Mouse (Mus musculus): ENCODE measurements around the gene Patl2. TPM values are rescaled to one million over a fixed set of nuclear protein-coding genes. Genes with fewer than 3 reads are reported as not detected.
A peak's percentile ranks its signal among the peaks of the same experiment; 100 is the strongest.
"Not testable (repeated sequence)": the region's sequence is repeated elsewhere in the genome, so short reads cannot be mapped to it uniquely, and the experiment has no call there.

Gene Patl2
- total RNA-seq (2021) = not detected
- long read RNA-seq, experiment 1 = 0 reads
- long read RNA-seq, experiment 2 = 0 reads

DNA sequence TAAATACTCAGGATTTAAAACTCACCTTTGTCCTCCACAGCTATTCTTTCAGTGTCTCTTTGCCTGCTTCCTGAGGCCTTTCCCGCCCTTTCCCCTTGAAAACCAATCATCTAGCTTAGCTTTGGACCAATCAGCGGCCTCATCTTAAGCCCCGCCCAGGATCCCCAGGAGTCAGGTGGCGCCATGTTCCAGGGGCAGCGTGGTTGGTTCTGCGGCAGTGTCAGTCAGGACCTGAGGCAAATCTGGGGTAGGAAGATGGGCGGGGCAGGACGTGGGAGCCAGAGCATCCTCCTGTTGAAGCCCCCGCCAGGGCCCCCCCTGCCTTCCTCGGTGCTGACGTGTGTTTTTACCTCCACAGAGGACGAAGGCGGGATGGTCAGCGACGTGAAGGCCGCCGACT, at the start of gene Patl2, which contains the start of gene Terb2:
Patl2 (minus strand) TSS at position 84 of the 400 bp plus-strand sequence.
Terb2 (plus strand) TSS at position 167 of the 400 bp plus-strand sequence.
- intact Hi-C loops (cut with DNase I) = no loop called here
- no peak for DNase-seq

DNA sequence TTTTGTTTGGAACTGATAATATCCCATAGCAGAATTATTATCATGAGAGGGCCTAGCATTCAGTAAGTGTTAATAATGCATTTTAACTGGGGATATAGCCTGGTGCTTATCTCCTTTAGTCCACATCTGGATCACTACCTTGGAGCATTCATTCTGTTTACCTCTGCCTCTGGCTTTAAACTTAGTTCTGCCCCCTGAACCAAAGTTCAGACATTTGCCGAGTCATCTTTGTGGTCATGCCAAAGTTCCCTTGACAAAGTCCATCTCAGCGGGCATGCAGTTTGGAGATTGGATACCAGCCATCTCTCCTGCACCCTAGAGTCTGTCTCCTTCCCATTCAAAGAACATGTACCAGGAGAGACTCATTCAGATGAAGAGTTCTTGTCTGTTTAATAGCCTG, 49.4 kb upstream of the Patl2 start:
- intact Hi-C loops (cut with DNase I) = no loop called here
- peak in 1 of 2 experiments; percentile 7 for DNase-seq

DNA sequence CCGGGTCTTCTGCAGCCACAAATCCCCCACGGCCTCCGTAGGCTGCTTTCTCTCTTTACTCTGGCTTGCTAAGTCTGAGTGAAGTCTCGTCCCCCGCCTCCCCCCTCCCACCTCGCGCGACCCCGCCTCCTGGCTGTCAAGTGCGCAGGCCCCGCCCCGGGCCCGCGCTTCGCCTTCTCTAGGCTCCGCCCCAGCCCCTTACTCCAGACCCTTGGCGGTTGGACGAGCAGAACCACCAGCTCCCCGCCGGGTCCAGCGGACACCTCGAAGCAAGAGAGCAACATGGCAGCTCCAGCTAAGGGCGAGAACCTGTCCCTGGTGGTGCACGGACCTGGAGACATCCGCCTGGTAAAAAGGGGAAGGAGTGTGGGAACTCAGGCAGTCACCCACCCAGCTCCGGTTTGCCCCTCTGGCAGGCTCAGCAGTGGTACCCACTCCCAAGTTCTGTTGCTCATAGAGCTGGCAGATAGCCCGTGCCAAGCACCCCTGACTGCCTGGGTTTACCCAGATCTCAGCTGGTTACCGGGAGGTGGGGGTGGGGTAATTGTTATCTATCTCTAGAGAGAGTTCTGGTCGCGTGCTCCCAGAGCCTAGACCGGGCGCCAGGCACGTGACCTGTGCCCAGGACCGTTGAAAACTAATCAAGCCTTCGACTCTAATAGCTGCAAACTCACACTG, 48.8 kb upstream of the Patl2 start, which contains the start of gene Sord:
Sord (plus strand) TSS at position 139 of the 678 bp plus-strand sequence.
- intact Hi-C loops (cut with DNase I) = no loop called here
- DNase-seq = peak; percentile 79 to 80

DNA sequence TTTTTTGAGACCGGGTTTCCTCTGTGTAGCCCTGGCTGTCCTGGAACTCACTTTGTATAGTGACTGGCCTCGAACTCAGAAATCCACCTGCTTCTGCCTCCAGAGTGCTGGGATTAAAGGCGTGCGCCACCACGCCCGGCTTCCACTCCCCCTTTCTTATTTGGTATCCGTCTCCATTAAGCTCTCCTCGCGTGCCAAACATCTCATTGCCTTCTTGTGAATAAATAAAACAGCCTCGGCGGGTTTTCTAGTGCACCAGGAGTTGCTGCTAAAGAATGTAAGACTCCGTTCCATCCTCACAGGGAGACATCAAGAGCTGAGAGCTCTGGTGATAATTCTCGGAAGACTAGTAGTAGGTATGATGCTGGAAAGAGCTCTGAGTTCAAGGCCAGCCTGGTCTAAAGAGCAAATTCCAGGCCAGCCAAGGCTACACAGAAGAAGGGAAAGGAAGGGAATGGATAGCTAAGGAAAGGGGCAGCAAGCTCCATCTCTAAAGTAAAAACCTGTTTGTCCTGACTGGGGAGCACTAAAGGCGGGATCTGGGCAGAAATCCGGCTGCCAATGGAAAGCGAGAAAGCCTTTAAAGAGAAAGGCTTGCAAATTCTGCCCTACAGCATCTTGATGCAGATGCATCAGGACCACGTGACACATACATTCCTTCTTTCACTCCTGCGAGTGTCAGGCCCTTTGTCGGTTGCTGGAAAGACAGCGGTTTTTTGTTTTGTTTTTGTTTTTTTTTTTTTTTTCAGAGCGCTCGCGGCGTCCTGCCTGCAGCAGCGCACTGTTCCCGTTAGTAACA, 48.0 kb upstream of the Patl2 start:
- DNase-seq = peak; percentile 9 to 33
- intact Hi-C loops (cut with DNase I) = no loop called here

DNA sequence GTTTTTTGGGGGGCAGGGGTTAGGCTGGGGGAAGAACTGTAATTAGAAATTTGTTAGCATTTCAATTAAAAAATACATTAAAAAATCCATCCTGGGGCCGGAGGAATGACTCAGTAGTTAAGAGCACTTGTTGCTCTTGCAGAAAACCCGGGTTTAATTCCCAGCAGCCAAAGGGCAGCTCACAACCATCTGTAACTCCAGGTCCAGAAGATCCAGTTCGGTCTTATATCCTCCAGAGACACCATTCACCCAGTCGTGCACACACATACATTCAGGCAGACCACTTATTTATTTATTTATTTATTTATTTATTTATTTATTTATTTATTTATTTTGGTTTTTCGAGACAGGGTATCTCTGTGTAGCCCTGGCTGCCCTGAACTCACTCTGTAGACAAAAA, 47.4 kb upstream of the Patl2 start:
- intact Hi-C loops (cut with DNase I) = no loop called here
- no peak for DNase-seq

DNA sequence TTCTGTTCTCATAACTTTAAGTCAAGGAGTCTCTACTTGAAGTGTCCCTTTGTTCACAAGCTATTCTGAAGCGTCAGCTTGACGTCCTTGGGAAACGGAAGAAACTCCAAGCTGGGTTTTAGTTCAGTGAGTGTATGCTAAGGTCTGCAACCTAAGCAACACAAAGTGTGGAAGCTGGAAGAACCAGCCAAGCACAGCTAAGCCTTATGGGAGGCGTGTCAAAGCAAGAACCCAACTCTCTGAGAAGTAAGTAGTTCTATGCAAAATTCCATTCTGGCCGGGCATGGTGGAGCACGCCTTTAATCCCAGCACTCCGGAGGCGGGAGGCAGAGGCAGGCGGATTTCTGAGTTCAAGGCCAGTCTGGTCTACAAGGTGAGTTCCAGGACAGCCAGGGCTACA, 45.6 kb upstream of the Patl2 start:
- intact Hi-C loops (cut with DNase I) = no loop called here
- no peak for DNase-seq

DNA sequence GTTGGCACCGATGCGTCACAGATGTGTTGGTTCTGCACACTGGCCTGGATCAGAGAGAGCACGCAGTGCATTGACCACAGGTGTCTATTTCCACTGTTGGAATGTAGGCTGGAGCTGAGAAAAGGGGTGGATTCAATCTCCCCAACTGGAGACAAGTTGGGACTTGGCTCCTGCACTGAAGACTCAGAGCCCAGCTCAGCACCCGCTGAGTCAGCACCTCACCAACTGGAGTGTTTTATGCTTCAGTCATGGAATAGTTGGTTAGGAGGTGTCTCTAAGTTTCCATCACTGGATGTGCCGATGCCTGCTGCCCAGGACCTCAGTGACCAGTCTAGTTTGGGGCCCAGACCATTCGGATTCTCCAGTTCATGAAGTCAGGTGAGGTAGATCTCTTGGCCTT, 44.4 kb upstream of the Patl2 start:
- intact Hi-C loops (cut with DNase I) = no loop called here
- no peak for DNase-seq

DNA sequence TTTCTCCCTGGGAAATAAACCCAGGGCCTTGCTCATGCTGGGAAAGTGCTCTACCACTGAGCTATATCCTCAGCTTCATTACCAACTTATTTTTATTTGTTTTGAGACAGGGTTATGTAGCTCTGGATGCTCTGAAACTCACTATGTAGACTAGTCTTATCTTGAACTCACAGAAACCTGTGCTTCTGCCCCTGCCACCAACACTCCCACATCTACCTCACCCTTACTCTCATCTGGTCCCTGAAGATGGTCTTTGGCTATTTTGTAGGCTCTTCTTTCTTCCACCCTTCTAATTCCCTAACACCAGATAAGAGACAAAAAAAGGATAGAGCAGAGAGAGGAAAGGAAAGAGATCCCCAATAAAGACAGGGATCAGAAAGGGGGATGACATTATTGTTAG, 37.7 kb upstream of the Patl2 start:
- intact Hi-C loops (cut with DNase I) = no loop called here
- DNase-seq = no peak

DNA sequence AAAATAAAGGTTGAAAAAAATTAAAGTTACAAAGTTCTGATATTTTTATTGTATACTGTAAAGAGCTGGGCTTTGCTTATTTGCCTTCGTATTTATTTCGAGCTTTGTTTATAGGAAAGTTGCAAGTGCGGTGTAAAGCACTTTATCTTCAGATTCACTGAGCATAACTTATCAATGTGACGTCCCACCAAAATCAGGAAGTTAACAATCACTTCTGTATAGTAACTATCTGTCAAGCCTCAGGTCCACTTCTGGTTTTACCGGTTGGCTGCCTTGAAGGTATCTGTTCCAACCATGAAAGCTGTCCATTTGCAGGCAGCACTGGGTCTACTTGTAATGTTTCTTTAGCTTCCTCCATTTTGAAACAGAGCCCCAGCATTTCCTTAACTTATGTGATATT, 36.3 kb upstream of the Patl2 start:
- intact Hi-C loops (cut with DNase I) = no loop called here
- DNase-seq = no peak

DNA sequence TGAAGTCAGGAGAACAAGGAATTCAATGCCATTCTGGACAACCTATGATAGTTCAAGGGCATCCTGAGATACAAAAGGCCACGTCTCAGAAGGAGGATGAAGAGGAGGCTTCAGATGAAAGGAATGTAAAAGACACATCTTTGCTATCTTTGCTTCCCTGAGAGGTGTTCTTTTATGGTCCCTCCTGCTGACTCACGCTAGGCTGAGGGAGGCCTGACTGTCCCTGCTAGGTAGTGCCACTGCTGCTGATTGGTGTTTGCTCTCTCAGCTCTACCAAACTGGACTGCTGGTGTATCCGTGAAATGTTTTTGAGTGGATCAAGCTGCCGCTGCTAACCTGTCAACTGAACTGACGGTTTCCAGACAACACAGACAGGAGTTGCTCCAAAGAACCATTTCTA, 35.8 kb upstream of the Patl2 start:
- intact Hi-C loops (cut with DNase I) = no loop called here
- no peak for DNase-seq

DNA sequence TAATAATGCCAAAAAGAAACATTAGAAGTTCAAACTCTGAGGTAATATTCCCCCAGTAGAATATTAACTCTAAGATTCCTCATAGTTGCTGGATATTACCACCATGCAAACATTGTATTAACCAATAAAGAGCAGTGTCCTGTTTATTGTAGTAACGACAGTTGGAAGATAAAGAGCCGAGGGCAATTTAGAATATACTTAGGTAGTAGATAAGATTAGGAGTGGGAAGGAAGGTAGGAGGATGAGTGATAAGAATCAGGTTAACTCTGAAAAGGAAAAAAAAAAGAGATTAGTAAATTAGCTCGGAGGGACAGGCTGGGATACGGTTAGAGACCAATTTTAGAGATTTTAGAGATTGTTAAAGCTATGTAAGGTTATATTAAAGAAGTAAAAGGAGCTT, 35.4 kb upstream of the Patl2 start:
- intact Hi-C loops (cut with DNase I) = no loop called here
- no peak for DNase-seq

DNA sequence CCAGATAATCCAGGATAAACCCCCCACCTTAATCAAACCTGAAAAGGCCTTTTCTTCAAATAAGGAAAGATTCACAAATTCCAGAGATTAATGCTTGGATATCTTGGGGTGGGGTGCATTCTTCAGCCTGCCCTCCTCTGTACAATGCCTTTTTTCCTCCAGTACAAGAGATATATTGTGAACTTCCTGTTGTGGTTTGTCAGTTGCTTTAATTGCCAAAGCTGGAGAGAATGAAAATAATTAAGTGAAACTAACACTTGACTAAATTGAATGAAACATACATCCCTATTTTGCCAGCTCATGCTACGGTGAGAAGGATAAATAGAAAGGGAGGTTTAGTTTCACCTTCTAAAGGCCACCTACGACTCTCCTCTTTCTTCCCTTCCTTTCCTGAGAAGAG, 32.2 kb upstream of the Patl2 start:
- DNase-seq = no peak
- intact Hi-C loops (cut with DNase I) = no loop called here

DNA sequence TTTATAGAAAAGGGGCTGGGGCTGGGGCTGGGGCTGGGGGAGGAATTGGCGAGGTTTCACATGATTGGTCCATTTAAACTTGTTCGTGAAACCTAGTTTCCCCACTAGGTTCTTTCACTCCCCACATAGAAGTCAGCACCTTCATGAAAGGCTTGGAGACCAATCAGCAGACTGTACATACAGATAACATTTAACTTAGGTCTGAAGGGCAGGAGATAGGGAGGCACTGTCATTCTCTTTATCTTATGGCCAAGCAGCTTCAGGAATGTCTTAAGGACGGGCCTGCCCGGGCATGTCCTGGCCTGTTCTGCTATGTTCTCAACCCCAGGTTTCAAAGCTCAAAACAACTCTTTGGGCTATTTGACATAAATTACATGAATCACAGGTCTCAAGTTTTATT, 31.1 kb upstream of the Patl2 start:
- DNase-seq; intact Hi-C loops (cut with DNase I): not testable (repeated sequence)

DNA sequence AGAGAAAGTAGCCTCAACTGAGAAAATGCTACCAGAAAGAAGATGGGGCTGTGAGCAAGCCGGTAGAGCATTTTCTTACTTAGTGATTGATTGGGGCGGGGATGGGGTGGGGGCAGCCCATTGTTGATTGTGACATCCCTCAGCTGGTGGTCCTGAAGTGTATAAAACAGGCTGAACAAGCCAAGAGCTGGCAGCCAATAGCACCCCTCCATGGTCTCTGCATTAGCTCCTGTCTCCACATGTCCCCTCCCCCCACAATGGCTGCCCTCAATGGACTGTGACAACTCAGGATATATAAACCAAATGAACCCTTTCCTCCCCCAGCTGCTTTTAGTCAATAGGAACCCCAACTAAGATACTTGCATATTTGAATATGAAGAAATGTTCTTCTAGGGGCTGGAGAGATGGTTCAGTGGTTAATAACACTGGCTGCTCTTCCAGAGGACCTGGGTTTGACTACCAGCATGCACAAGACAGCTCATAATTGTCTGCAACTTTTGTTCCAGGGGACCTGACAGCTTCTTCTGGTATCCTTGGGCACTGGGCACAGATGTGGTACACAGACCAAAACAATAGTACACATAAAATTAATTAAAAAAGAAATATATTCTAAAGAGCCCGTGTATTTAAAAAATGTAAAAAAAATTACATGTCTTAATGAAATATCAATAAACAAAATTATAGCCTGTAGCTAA, 24.7 kb upstream of the Patl2 start:
- DNase-seq = no peak

DNA sequence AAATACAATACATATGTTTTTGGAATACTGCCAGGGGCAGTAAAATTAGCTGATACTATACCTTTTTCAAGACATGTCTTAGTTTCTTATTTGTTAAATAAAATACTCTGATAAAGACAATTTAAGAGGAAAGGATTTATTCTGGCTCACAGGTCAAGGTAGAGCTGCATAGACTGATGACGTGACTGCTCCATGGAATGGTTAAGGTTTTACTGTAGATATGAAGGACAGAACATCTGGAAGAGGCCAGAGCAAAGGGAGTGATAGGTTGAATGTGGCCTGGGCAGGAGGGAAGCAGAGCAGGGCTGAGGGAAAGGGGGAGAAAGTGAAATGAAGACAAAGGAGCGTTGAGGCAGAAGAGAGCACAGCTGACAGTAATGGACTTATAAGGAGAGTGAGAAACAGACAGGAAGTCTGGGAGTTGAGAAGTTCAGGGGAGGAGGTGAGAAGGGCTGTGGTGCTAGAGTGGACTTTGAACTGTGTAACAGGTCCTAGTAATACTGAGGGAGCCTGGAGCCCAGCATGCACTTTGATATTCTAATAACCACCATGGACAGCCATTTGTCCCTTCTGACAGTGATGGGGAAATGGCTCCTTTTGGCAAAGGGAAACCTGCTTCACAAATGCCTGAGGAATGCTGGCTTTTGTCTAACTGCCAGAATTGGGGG, 20.6 kb upstream of the Patl2 start:
- no peak for DNase-seq

More for the DNA sequence above, 24.7 kb upstream of the Patl2 start:
- intact Hi-C loops (cut with DNase I) = no loop called here

DNA sequence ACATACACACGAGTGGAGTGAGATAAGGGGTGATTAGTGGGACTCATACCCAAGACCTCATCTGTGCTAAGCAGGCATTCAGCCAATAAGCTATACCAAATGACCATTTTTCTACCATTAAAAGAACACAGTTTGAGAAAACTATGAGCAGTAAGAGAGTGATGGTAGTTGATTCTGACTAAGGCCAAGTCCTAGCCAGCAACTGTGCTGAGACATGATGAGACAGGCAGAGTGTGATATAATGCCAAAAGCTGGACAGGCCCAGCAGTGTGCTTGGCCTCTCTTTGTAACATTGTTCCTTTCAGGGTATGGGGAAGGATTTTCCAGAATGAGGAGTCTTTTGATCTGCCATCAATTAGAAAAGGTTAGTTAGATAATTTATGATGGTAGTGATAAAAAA, 15.5 kb upstream of the Patl2 start:
- no peak for DNase-seq
- intact Hi-C loops (cut with DNase I) = no loop called here

More for the DNA sequence above, 20.6 kb upstream of the Patl2 start:
- intact Hi-C loops (cut with DNase I) = no loop called here

DNA sequence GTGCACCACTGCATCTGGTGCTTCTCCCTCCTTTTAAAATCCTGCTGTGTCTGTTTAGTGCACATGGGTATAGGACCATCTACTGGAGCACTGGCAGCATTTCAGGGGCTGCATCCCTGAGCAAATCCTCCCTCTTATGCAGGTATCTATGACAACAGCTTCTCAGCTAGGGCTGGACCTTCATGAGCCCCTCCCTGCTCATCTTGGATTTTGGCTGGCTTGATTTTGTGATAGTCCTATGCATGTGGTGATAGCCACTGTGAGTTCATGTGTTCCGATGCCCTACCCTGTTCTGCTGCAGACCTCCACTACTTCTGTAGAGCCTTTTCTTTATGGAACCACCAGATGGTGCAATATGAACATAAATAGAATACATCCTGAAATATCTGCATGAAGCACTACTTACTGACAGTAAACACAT, 8.5 kb upstream of the Patl2 start:
- intact Hi-C loops (cut with DNase I) = loop anchor here (1.0 to 5.0 kb wide), 3 partner anchors 50 to 363 kb away; no protein-coding TSS in a partner anchor
- DNase-seq = peak in 1 of 2 experiments; percentile 9

DNA sequence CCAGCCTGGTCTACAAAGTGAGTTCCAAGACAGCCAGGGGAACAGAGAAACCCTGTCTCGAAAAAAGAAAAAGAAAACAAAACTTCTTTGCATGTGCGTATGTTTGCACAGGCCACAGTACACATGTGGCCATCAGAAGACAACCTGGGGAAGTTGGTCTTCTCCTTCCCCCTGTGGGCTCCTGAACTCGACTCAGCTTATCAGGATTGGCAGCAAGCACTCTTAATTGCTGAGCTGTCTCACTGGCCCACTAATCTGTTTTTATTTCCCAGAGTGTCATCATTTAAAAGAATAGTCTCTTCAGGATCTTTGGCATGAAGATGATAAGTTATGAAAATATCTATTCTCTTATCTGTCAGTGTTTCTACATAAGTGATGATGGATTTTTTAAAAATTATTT, 5.9 kb upstream of the Patl2 start:
- intact Hi-C loops (cut with DNase I) = loop anchor here (5.0 kb wide), 1 partner anchor 365 kb away; no protein-coding TSS in a partner anchor
- no peak for DNase-seq

DNA sequence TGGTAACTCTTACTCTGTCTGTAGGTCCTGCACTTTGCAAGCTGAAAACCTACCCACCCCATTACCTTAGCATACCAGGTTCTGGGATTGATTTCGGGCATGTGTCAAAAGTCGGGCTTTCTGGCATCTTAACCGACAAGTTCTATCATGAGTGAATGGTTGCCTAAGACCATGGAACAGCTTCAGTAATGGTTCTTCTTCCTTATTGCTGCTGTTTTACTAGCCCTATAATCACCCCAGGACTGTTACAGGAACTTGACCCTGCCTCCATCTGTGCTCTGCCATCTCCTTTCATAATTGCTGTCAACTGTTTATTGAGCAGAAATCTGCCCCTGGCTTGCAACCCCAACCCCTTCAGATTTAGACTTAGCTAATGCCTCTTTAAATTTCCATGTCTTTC, 762 bp upstream of the Patl2 start:
- DNase-seq = no peak
- intact Hi-C loops (cut with DNase I) = no loop called here

DNA sequence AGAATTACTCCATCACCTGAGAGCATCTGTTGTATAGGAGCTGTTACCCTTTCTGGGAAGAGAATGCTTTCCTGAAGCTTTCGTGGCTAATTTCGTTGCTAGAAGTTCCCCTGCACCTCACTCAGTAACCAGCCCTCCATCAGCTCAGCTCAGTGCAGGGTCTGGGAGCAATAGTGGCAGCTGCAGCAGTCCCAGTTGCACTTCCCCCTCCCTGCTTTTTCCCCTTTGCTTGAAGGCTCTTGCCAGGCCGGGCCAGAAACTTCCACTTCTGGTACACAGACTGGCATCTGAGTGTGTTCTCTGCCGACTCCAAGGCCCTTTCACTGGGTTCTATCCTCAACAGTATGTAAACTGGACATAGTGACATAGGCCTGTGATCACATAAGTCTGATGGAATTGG, 903 bp downstream of the Patl2 start:
- DNase-seq = no peak
- intact Hi-C loops (cut with DNase I) = no loop called here
